Mouse (Mus musculus): ENCODE results near the gene Tchhl1. TPM values are rescaled to one million over a fixed set of nuclear protein-coding genes. Genes with fewer than 3 reads are reported as not detected.
A peak's percentile ranks its signal among the peaks of the same experiment; 100 is the strongest.
"Not testable (repeated sequence)": the region's sequence is repeated elsewhere in the genome, so short reads cannot be mapped to it uniquely, and the experiment has no call there.

The Tchhl1 gene
- polyA plus RNA-seq, 1 experiment from 2014 or later, result not detected

- H3K36me3 ChIP-seq (replicated peaks), result no peaks in the 10 kb centered on the region
- H3K9ac ChIP-seq, result no peak overlapping the region
- H3K9me3 ChIP-seq, result no peaks in the 10 kb centered on the region
- no peaks in the 10 kb centered on the region for H3K4me1 ChIP-seq
- no peak overlapping the region for H3K27ac ChIP-seq
- 73% methylated on average over 3 of the region's 3 CpGs for WGBS
- no peak overlapping the region for H3K4me3 ChIP-seq (replicated peaks)
- H3K4me2 ChIP-seq, result no peak overlapping the region
- no peaks in the 10 kb centered on the region for H3K27me3 ChIP-seq
- ATAC-seq (ENCODE audit: low FRiP score), result no peak
These were observed 1.1 kb downstream of the Tchhl1 start for GRCm38 (mm10) chr3:93469629-93470028.

- no peaks in the 10 kb centered on the region for H3K27me3 ChIP-seq
- WGBS, result 91% methylated on average over 1 of the region's 1 CpGs
- no peak overlapping the region for H3K4me2 ChIP-seq
- H3K27ac ChIP-seq, result no peak overlapping the region
- H3K4me3 ChIP-seq (replicated peaks), result no peak overlapping the region
- H3K36me3 ChIP-seq (replicated peaks), result no peaks in the 10 kb centered on the region
- H3K4me1 ChIP-seq, result no peaks in the 10 kb centered on the region
- no peak for ATAC-seq (ENCODE audit: low FRiP score)
- no peak overlapping the region for H3K9ac ChIP-seq
- H3K9me3 ChIP-seq, result no peaks in the 10 kb centered on the region
These were observed 11.5 kb downstream of the Tchhl1 start for GRCm38 (mm10) chr3:93480053-93480452.

GRCm38 (mm10) chr3:93481982-93482616 is 13.5 kb downstream of the Tchhl1 start:
- no peak overlapping the region for H3K27ac ChIP-seq
- no peak overlapping the region for H3K9ac ChIP-seq
- H3K4me3 ChIP-seq (replicated peaks), result no peak overlapping the region
- ATAC-seq (ENCODE audit: low FRiP score), result no peak
- no peaks in the 10 kb centered on the region for H3K4me1 ChIP-seq
- 68% methylated on average over 2 of the region's 2 CpGs for whole genome bisulfite sequencing
- no peak overlapping the region for H3K4me2 ChIP-seq
- H3K9me3 ChIP-seq, result no peaks in the 10 kb centered on the region
- no peaks in the 10 kb centered on the region for H3K27me3 ChIP-seq
- no peaks in the 10 kb centered on the region for H3K36me3 ChIP-seq (replicated peaks)

GRCm38 (mm10) chr3:93485611-93486010 is 17.1 kb downstream of the Tchhl1 start:
- H3K27me3 ChIP-seq, result no peaks in the 10 kb centered on the region
- 93% methylated on average over 3 of the region's 3 CpGs for WGBS

GRCm38 (mm10) chr3:93488541-93488940 is 20.0 kb downstream of the Tchhl1 start:
- WGBS, result 87% methylated on average over 2 of the region's 2 CpGs

More at GRCm38 (mm10) chr3:93485611-93486010, 17.1 kb downstream of the Tchhl1 start:
- no peaks in the 10 kb centered on the region for H3K4me1 ChIP-seq
- H3K4me2 ChIP-seq, result no peak overlapping the region
- H3K27ac ChIP-seq, result no peak overlapping the region
- H3K9me3 ChIP-seq, result no peaks in the 10 kb centered on the region
- no peak for ATAC-seq (ENCODE audit: low FRiP score)
- no peak overlapping the region for H3K4me3 ChIP-seq (replicated peaks)
- H3K36me3 ChIP-seq (replicated peaks), result no peaks in the 10 kb centered on the region
- no peak overlapping the region for H3K9ac ChIP-seq

GRCm38 (mm10) chr3:93492176-93492575 is 23.6 kb downstream of the Tchhl1 start:
- no peaks in the 10 kb centered on the region for H3K9me3 ChIP-seq
- H3K4me2 ChIP-seq, result no peak overlapping the region
- no peak for ATAC-seq (ENCODE audit: low FRiP score)
- H3K4me3 ChIP-seq (replicated peaks), result no peak overlapping the region
- H3K9ac ChIP-seq, result no peak overlapping the region
- no peaks in the 10 kb centered on the region for H3K36me3 ChIP-seq (replicated peaks)
- H3K4me1 ChIP-seq, result no peaks in the 10 kb centered on the region
- 89% methylated on average over 3 of the region's 3 CpGs for WGBS
- no peak overlapping the region for H3K27ac ChIP-seq
- no peaks in the 10 kb centered on the region for H3K27me3 ChIP-seq

More at GRCm38 (mm10) chr3:93488541-93488940, 20.0 kb downstream of the Tchhl1 start:
- no peak overlapping the region for H3K4me2 ChIP-seq
- no peak overlapping the region for H3K27ac ChIP-seq
- no peaks in the 10 kb centered on the region for H3K36me3 ChIP-seq (replicated peaks)
- no peaks in the 10 kb centered on the region for H3K9me3 ChIP-seq
- no peak overlapping the region for H3K9ac ChIP-seq
- ATAC-seq (ENCODE audit: low FRiP score), result no peak
- H3K4me3 ChIP-seq (replicated peaks), result no peak overlapping the region
- no peaks in the 10 kb centered on the region for H3K27me3 ChIP-seq
- H3K4me1 ChIP-seq, result no peaks in the 10 kb centered on the region

- Histone ChIP-seq H3K4me3 (replicated peaks) (no peak overlapping the region), H3K27ac (no peak overlapping the region), H3K9ac (no peak overlapping the region), H3K4me1 (no peaks in the 10 kb centered on the region), H3K27me3 (no peaks in the 10 kb centered on the region), H3K9me3 (no peaks in the 10 kb centered on the region), H3K36me3 (replicated peaks) (no peaks in the 10 kb centered on the region), H3K4me2 (no peak overlapping the region)
- WGBS, result 6% methylated on average over 4 of the region's 4 CpGs
- peak; percentile 77 for ATAC-seq (ENCODE audit: low FRiP score)
These were observed 25.4 kb downstream of the Tchhl1 start for GRCm38 (mm10) chr3:93493992-93494391.

- H3K27me3 ChIP-seq; H3K9me3 ChIP-seq; ATAC-seq (ENCODE audit: low FRiP score); H3K9ac ChIP-seq; H3K4me2 ChIP-seq; H3K4me3 ChIP-seq (replicated peaks); H3K36me3 ChIP-seq (replicated peaks); H3K27ac ChIP-seq; H3K4me1 ChIP-seq: not testable (repeated sequence)
- WGBS, result 31% methylated on average over 5 of the region's 5 CpGs
These were observed 26.2 kb downstream of the Tchhl1 start for GRCm38 (mm10) chr3:93494774-93495173.

- Histone ChIP-seq H3K27ac (no peak overlapping the region), H3K9me3 (no peaks in the 10 kb centered on the region), H3K9ac (no peak overlapping the region), H3K36me3 (replicated peaks) (no peaks in the 10 kb centered on the region), H3K4me2 (no peak overlapping the region), H3K27me3 (no peaks in the 10 kb centered on the region), H3K4me3 (replicated peaks) (no peak overlapping the region), H3K4me1 (no peaks in the 10 kb centered on the region)
- WGBS, result 89% methylated on average over 3 of the region's 3 CpGs
- no peak for ATAC-seq (ENCODE audit: low FRiP score)
These were observed 28.6 kb downstream of the Tchhl1 start for GRCm38 (mm10) chr3:93497131-93497530.

- no peak overlapping the region for H3K4me3 ChIP-seq (replicated peaks)
- H3K9ac ChIP-seq, result no peak overlapping the region
- H3K36me3 ChIP-seq (replicated peaks), result no peaks in the 10 kb centered on the region
- no peak overlapping the region for H3K27ac ChIP-seq
- H3K27me3 ChIP-seq, result no peaks in the 10 kb centered on the region
- H3K9me3 ChIP-seq, result no peaks in the 10 kb centered on the region
- no peak for ATAC-seq (ENCODE audit: low FRiP score)
- no peak overlapping the region for H3K4me2 ChIP-seq
- no peaks in the 10 kb centered on the region for H3K4me1 ChIP-seq
These were observed 30.6 kb downstream of the Tchhl1 start for GRCm38 (mm10) chr3:93499129-93499528.

- Histone ChIP-seq H3K27me3 (no peaks in the 10 kb centered on the region), H3K9me3 (no peaks in the 10 kb centered on the region), H3K27ac (no peak overlapping the region), H3K36me3 (replicated peaks) (no peaks in the 10 kb centered on the region), H3K4me1 (no peaks in the 10 kb centered on the region), H3K4me2 (no peak overlapping the region), H3K9ac (no peak overlapping the region), H3K4me3 (replicated peaks) (no peak overlapping the region)
- no peak for ATAC-seq (ENCODE audit: low FRiP score)
- 87% methylated on average over 7 of the region's 7 CpGs for WGBS
These were observed 36.1 kb downstream of the Tchhl1 start for GRCm38 (mm10) chr3:93504536-93505189.

GRCm38 (mm10) chr3:93505960-93506863 is 37.7 kb downstream of the Tchhl1 start:
- H3K4me1 ChIP-seq, result no peaks in the 10 kb centered on the region
- no peaks in the 10 kb centered on the region for H3K9me3 ChIP-seq
- no peak overlapping the region for H3K9ac ChIP-seq
- no peak for ATAC-seq (ENCODE audit: low FRiP score)
- WGBS, result 42% methylated on average over 30 of the region's 30 CpGs
- H3K27me3 ChIP-seq, result no peaks in the 10 kb centered on the region
- H3K4me3 ChIP-seq (replicated peaks), result no peak overlapping the region
- H3K27ac ChIP-seq, result no peak overlapping the region
- H3K4me2 ChIP-seq, result no peak overlapping the region
- no peaks in the 10 kb centered on the region for H3K36me3 ChIP-seq (replicated peaks)

Measured in forebrain, embryonic 12.5 days (tissue).